Mouse (Mus musculus): ENCODE results near the gene Nkx2-1. TPM values are rescaled to one million over a fixed set of nuclear protein-coding genes. Genes with fewer than 3 reads are reported as not detected.
"Not testable (repeated sequence)": the region's sequence is repeated elsewhere in the genome, so short reads cannot be mapped to it uniquely, and the experiment has no call there.

Gene Nkx2-1
- total RNA-seq, 2 experiments from 2014 or later = not detected

GRCm38 (mm10) chr12:56525219-56525797 is 11.4 kb downstream of the Nkx2-1 start:
- ATAC-seq (replicated peaks; ENCODE audit: low FRiP score, low TSS enrichment, poor library complexity, severe bottlenecking) = not testable (repeated sequence)

- ATAC-seq (replicated peaks; ENCODE audit: low FRiP score, low TSS enrichment, poor library complexity, severe bottlenecking) = no peak
Observed at GRCm38 (mm10) chr12:56524201-56524600, 12.5 kb downstream of the Nkx2-1 start.

GRCm38 (mm10) chr12:56522191-56522590 is 14.5 kb downstream of the Nkx2-1 start:
- no peak for ATAC-seq (replicated peaks; ENCODE audit: low FRiP score, low TSS enrichment, poor library complexity, severe bottlenecking)

- no peak for ATAC-seq (replicated peaks; ENCODE audit: low FRiP score, low TSS enrichment, poor library complexity, severe bottlenecking)
Observed at GRCm38 (mm10) chr12:56521106-56521840, 15.4 kb downstream of the Nkx2-1 start.

GRCm38 (mm10) chr12:56520396-56521105 is 16.2 kb downstream of the Nkx2-1 start:
- no peak for ATAC-seq (replicated peaks; ENCODE audit: low FRiP score, low TSS enrichment, poor library complexity, severe bottlenecking)

GRCm38 (mm10) chr12:56519738-56520191 is 16.9 kb downstream of the Nkx2-1 start:
- no peak for ATAC-seq (replicated peaks; ENCODE audit: low FRiP score, low TSS enrichment, poor library complexity, severe bottlenecking)

- no peak for ATAC-seq (replicated peaks; ENCODE audit: low FRiP score, low TSS enrichment, poor library complexity, severe bottlenecking)
Observed at GRCm38 (mm10) chr12:56519071-56519737, 17.5 kb downstream of the Nkx2-1 start.

- ATAC-seq (replicated peaks; ENCODE audit: low FRiP score, low TSS enrichment, poor library complexity, severe bottlenecking) = no peak
Observed at GRCm38 (mm10) chr12:56518221-56518620, 18.5 kb downstream of the Nkx2-1 start.

GRCm38 (mm10) chr12:56514831-56515230 is 21.9 kb downstream of the Nkx2-1 start:
- no peak for ATAC-seq (replicated peaks; ENCODE audit: low FRiP score, low TSS enrichment, poor library complexity, severe bottlenecking)

GRCm38 (mm10) chr12:56508413-56508812 is 28.3 kb downstream of the Nkx2-1 start:
- ATAC-seq (replicated peaks; ENCODE audit: low FRiP score, low TSS enrichment, poor library complexity, severe bottlenecking) = no peak

- no peak for ATAC-seq (replicated peaks; ENCODE audit: low FRiP score, low TSS enrichment, poor library complexity, severe bottlenecking)
Observed at GRCm38 (mm10) chr12:56487046-56487445, 49.7 kb downstream of the Nkx2-1 start.

GRCm38 (mm10) chr12:56482606-56483005 is 54.1 kb downstream of the Nkx2-1 start:
- no peak for ATAC-seq (replicated peaks; ENCODE audit: low FRiP score, low TSS enrichment, poor library complexity, severe bottlenecking)

Other genes with a start within 250 kb of the Nkx2-1 start
- gene Mbip, start 191.0 kb downstream of the Nkx2-1 start, total RNA-seq (2014; fragmentation: Nextera tagmentation) = 20.2 and 27.0 TPM in 2 replicates
- gene Mbip, start 191.0 kb downstream of the Nkx2-1 start, total RNA-seq (2017) = 34.7 and 37.8 TPM in 2 replicates
- gene Nkx2-9, start 76.4 kb upstream of the Nkx2-1 start, total RNA-seq (2014; fragmentation: Nextera tagmentation) = not detected in 2 replicates
- not detected in 2 replicates for gene Nkx2-9, start 76.4 kb upstream of the Nkx2-1 start, total RNA-seq (2017)
- gene Pax9, start 154.9 kb upstream of the Nkx2-1 start, total RNA-seq (2014; fragmentation: Nextera tagmentation) = not detected in 2 replicates
- gene Pax9, start 154.9 kb upstream of the Nkx2-1 start, total RNA-seq (2017) = 0.14 TPM in 1 of 2 replicates, not detected in the other

All from megakaryocyte-erythroid progenitor cell, adult 5-6 weeks (primary cell).